Mouse (Mus musculus) cerebellum, adult (tissue): ENCODE results near the gene Tsx.

ENCODE experiments used
- ATAC-seq: cut with Nextera tagmentation; 2 replicates; pipeline ENCODE4 v1.9.2; 2017; ENCODE audit warnings: mild to moderate bottlenecking, moderate library complexity, mixed read lengths; ENCODE audit not compliant: insufficient number of reproducible peaks, low FRiP score, low TSS enrichment

The Tsx gene

DNA sequence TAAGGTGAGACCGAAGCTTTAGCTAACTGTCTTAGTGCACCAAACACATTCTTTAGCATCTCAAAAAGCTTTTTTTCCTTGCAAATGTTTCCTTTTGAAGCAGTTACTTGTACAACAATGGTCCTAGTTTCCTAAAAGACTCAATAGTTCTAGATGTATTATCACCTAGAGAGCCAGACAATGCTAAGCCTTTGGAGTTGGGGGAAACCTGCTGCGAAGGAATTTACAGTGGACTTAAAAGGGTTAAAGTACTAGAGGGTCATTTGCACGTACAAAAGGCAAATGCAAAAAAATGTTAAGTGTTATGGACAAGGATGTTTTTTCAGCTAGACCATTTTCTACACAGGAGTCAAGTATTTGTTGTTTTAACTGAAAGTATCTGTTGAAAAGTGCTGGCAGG lies 58.1 kb downstream of the Tsx start:
- no peak for ATAC-seq
